Mouse (Mus musculus): ENCODE measurements around the gene Fbn1. TPM values are rescaled to one million over a fixed set of nuclear protein-coding genes. Genes with fewer than 3 reads are reported as not detected.

Gene Fbn1
- polyA plus RNA-seq, 1 experiment from 2014 or later = 12.3 TPM

DNA sequence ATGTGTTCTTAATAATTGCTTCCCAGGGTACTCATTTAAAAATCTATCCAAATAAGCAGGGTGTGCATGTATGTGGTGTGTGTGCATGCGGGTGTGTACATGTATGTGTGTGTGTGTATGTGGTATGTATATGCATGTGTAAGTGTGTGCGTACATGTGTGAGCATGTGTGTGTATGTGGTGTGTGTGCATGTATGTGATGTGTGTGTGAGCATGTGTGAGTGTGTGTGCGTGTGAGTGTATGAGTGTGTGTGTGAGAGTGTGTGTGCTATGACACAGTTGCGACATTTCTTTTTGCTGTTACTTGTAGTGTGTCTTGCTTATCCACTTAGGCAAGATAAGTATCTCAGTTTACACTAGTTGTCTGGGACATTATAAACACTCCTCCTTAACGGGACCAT, 151.7 kb downstream of the Fbn1 start:
- H3K4me1 ChIP-seq (replicated peaks; ENCODE audit: control insufficient read depth, insufficient read depth, low read length) = no peaks in the 10 kb centered on the region
- H3K36me3 ChIP-seq (ENCODE audit: control insufficient read depth, insufficient read depth, low read length) = no peaks in the 10 kb centered on the region
- H3K4me3 ChIP-seq (ENCODE audit: low read depth, low read length) = no peak overlapping the region
- no peak overlapping the region for H3K4me2 ChIP-seq (replicated peaks; ENCODE audit: low read depth, low read length)
- WGBS = 96% methylated on average over 5 of the region's 5 CpGs
- no peaks in the 10 kb centered on the region for H3K9me3 ChIP-seq (ENCODE audit: control insufficient read depth, low read length)
- no peak overlapping the region for H3K9ac ChIP-seq (ENCODE audit: low read depth, low read length)
- no peak for DNase-seq (ENCODE audit: low spot score)
- ATAC-seq (ENCODE audit: low FRiP score) = no peak
- H3K27me3 ChIP-seq (ENCODE audit: control insufficient read depth, insufficient read depth, low read length) = no peaks in the 10 kb centered on the region
- H3K27ac ChIP-seq (ENCODE audit: low read depth, low read length) = no peak overlapping the region

DNA sequence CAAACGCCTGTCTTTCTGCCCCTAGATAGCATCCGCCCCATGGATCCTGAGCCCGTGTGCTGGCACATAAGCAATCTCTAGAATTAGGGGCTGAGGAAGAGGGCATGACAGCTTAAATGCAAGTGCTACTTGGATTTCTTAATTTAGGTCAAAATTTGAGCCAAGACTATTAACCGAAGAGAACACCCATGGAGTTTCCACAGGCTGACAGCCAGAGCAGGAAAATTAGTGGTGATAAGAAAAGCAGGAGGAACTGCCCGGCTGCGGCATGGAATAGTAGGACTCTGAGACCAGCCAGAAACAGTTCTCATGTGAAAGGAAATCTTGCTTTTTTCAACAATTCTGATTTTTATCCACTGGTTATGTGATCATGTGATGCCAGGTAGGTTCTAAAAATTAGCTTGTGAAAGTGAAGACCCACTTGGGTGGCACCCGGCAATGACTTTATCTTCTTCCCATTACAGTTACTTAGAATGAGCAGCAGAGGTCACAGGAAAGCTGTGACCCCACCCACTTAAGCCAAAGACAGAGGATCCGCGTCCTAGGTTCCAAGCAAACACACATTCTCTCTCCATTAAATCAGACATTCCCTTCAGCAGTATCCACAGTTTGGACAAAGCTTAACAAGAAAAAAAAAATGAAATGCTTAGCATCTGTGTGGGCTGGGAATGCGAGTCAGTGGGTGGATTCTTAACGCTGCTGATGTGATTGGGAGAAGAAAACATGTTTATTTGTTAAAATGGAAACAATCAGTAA, 152.4 kb downstream of the Fbn1 start:
- no peaks in the 10 kb centered on the region for H3K4me1 ChIP-seq (replicated peaks; ENCODE audit: control insufficient read depth, insufficient read depth, low read length)
- H3K9me3 ChIP-seq (ENCODE audit: control insufficient read depth, low read length) = no peaks in the 10 kb centered on the region
- ATAC-seq (ENCODE audit: low FRiP score) (no peak), DNase-seq (ENCODE audit: low spot score) (no peak)
- 76% methylated on average over 11 of the region's 11 CpGs for WGBS
- no peaks in the 10 kb centered on the region for H3K36me3 ChIP-seq (ENCODE audit: control insufficient read depth, insufficient read depth, low read length)
- no peak overlapping the region for H3K27ac ChIP-seq (ENCODE audit: low read depth, low read length)
- no peak overlapping the region for H3K4me2 ChIP-seq (replicated peaks; ENCODE audit: low read depth, low read length)
- H3K4me3 ChIP-seq (ENCODE audit: low read depth, low read length) = no peak overlapping the region
- H3K9ac ChIP-seq (ENCODE audit: low read depth, low read length) = no peak overlapping the region
- no peaks in the 10 kb centered on the region for H3K27me3 ChIP-seq (ENCODE audit: control insufficient read depth, insufficient read depth, low read length)

DNA sequence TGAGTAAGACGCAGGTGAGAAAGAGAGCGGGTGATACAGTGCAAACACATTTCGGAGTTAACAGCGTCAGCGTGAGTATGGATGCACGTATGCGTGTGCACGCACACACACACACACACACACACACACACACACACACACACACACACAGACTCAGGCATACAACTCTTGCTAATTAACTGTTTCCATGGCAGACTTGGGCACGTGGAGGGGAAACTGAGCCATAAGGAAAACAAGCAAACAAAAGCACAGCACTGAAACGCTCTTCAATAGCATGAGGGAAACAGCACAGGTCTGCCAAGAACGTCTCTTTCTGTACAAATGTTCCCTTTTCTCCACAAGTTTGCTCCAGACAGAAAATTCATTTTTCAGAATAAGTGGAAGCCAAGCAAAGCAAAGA, 153.2 kb downstream of the Fbn1 start:
- no peak for DNase-seq (ENCODE audit: low spot score)
- ATAC-seq (ENCODE audit: low FRiP score) = no peak
- no peak overlapping the region for H3K4me3 ChIP-seq (ENCODE audit: low read depth, low read length)
- H3K9ac ChIP-seq (ENCODE audit: low read depth, low read length) = no peak overlapping the region
- no peaks in the 10 kb centered on the region for H3K36me3 ChIP-seq (ENCODE audit: control insufficient read depth, insufficient read depth, low read length)
- no peaks in the 10 kb centered on the region for H3K4me1 ChIP-seq (replicated peaks; ENCODE audit: control insufficient read depth, insufficient read depth, low read length)
- 86% methylated on average over 11 of the region's 11 CpGs for WGBS
- H3K4me2 ChIP-seq (replicated peaks; ENCODE audit: low read depth, low read length) = no peak overlapping the region
- no peak overlapping the region for H3K27ac ChIP-seq (ENCODE audit: low read depth, low read length)
- no peaks in the 10 kb centered on the region for H3K27me3 ChIP-seq (ENCODE audit: control insufficient read depth, insufficient read depth, low read length)
- H3K9me3 ChIP-seq (ENCODE audit: control insufficient read depth, low read length) = no peaks in the 10 kb centered on the region

DNA sequence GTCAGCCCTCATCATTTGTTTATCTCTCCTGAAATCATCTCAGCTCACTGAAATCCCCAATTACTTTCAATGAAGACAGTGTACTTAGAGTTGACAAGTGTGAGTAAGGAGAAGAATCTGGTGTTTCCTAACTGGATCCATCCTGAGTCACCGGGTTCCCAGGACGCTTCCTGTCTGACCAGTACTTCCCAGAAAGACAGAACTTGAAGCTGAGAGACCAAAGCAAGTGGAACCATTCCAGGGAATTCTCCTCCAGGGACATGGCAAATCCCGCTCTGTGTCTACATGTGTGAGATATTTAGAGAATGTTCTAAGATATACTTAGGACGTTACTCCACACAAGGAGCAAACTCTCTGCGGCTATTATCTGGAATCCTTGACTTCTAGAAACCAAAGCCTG, 158.6 kb downstream of the Fbn1 start:
- Histone ChIP-seq H3K4me2 (replicated peaks; ENCODE audit: low read depth, low read length) (no peak overlapping the region), H3K4me3 (ENCODE audit: low read depth, low read length) (no peak overlapping the region), H3K27ac (ENCODE audit: low read depth, low read length) (no peak overlapping the region), H3K36me3 (ENCODE audit: control insufficient read depth, insufficient read depth, low read length) (no peaks in the 10 kb centered on the region), H3K4me1 (replicated peaks; ENCODE audit: control insufficient read depth, insufficient read depth, low read length) (no peaks in the 10 kb centered on the region), H3K9ac (ENCODE audit: low read depth, low read length) (no peak overlapping the region), H3K9me3 (ENCODE audit: control insufficient read depth, low read length) (no peaks in the 10 kb centered on the region), H3K27me3 (ENCODE audit: control insufficient read depth, insufficient read depth, low read length) (no peaks in the 10 kb centered on the region)
- ATAC-seq (ENCODE audit: low FRiP score) = no peak
- no peak for DNase-seq (ENCODE audit: low spot score)
- WGBS = 93% methylated on average over 5 of the region's 5 CpGs

DNA sequence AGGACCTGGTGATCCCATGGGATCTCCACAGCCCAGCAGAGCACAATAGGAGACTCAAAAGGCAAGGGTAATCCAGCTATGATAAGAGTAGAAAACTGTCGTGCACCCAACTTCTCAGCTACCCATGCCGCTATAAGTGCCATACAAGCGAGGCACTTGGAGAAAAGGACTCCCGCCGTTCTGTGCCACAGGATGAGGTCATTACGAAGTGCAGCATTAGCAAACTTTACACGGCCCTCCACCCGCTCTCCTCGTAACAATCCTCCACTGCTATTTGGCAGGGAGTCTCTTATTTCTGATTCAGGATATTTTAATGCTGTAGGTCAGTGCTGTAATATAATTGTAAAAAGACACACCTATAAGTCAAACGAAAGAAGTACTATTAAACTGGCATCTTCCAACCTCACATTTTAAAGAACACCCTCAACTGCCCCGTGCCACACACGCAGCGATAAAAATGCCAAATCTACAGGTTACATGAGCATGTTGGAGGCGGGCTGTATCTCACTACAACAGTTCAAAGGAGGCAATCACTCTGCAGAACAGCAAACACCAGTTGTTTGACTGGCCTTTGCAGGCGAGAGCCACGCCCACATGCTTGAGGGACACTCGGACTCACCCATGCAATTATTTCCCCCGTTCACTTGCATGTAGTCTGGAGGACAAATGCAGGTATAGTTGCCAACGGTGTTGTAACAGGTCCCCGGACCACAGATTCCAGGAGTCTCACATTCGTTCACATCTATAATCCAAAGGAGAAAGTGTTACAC, 165.4 kb downstream of the Fbn1 start:
- Histone ChIP-seq H3K9me3 (ENCODE audit: control insufficient read depth, low read length) (no peaks in the 10 kb centered on the region), H3K4me3 (ENCODE audit: low read depth, low read length) (no peak overlapping the region), H3K9ac (ENCODE audit: low read depth, low read length) (no peak overlapping the region), H3K36me3 (ENCODE audit: control insufficient read depth, insufficient read depth, low read length) (no peaks in the 10 kb centered on the region), H3K4me1 (replicated peaks; ENCODE audit: control insufficient read depth, insufficient read depth, low read length) (no peaks in the 10 kb centered on the region), H3K27me3 (ENCODE audit: control insufficient read depth, insufficient read depth, low read length) (no peaks in the 10 kb centered on the region), H3K4me2 (replicated peaks; ENCODE audit: low read depth, low read length) (no peak overlapping the region), H3K27ac (ENCODE audit: low read depth, low read length) (no peak overlapping the region)
- DNase-seq (ENCODE audit: low spot score) = no peak
- ATAC-seq (ENCODE audit: low FRiP score) = no peak
- 93% methylated on average over 21 of the region's 21 CpGs for WGBS

DNA sequence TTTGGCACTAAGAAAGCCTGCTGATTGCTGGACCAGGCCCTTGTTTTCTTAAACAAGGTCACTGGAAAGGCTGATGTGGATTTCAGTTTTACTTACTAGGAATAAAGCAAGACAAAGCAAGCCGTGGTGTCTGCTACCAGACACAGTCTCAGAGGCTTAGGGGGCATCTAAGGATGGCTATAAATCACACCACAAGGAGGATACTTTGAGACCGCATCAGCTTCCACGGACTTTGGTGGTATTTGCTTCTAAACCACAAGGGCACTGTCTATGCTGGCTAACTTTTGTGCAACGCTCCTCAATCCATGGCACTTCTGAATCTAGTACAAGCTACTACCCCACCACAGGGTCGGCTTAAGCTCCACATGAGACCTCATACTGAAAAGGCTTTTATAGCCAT, 167.4 kb downstream of the Fbn1 start:
- WGBS = 84% methylated on average over 5 of the region's 5 CpGs
- Histone ChIP-seq H3K4me1 (replicated peaks; ENCODE audit: control insufficient read depth, insufficient read depth, low read length) (no peaks in the 10 kb centered on the region), H3K4me3 (ENCODE audit: low read depth, low read length) (no peak overlapping the region), H3K9ac (ENCODE audit: low read depth, low read length) (no peak overlapping the region), H3K36me3 (ENCODE audit: control insufficient read depth, insufficient read depth, low read length) (no peaks in the 10 kb centered on the region), H3K27me3 (ENCODE audit: control insufficient read depth, insufficient read depth, low read length) (no peaks in the 10 kb centered on the region), H3K4me2 (replicated peaks; ENCODE audit: low read depth, low read length) (no peak overlapping the region), H3K9me3 (ENCODE audit: control insufficient read depth, low read length) (no peaks in the 10 kb centered on the region), H3K27ac (ENCODE audit: low read depth, low read length) (no peak overlapping the region)
- no peak for DNase-seq (ENCODE audit: low spot score)
- no peak for ATAC-seq (ENCODE audit: low FRiP score)

DNA sequence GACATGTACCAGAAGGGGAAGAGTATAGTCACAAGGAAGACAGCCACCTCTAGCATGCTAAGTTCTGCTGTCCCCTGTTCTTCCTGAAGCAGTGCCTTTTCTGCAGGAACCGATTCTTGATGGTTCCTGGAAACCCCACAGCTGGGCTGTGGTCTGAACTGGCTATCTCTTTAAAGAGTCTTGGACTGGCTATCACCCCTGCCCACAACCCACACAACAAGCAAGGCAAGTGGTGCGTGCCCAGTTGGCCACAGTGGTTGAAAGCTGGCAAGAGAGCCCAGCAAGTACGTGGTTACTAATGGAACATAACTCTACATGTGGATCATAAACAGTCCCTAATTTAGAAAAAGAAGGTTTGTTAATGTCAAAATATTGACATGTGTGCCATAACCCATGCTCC, 170.6 kb downstream of the Fbn1 start:
- Histone ChIP-seq H3K9me3 (ENCODE audit: control insufficient read depth, low read length) (no peaks in the 10 kb centered on the region), H3K4me1 (replicated peaks; ENCODE audit: control insufficient read depth, insufficient read depth, low read length) (no peaks in the 10 kb centered on the region), H3K9ac (ENCODE audit: low read depth, low read length) (no peak overlapping the region), H3K36me3 (ENCODE audit: control insufficient read depth, insufficient read depth, low read length) (no peaks in the 10 kb centered on the region), H3K27ac (ENCODE audit: low read depth, low read length) (no peak overlapping the region), H3K27me3 (ENCODE audit: control insufficient read depth, insufficient read depth, low read length) (no peaks in the 10 kb centered on the region), H3K4me2 (replicated peaks; ENCODE audit: low read depth, low read length) (no peak overlapping the region), H3K4me3 (ENCODE audit: low read depth, low read length) (no peak overlapping the region)
- DNase-seq (ENCODE audit: low spot score) = no peak
- 96% methylated on average over 3 of the region's 3 CpGs for WGBS
- ATAC-seq (ENCODE audit: low FRiP score) = no peak

DNA sequence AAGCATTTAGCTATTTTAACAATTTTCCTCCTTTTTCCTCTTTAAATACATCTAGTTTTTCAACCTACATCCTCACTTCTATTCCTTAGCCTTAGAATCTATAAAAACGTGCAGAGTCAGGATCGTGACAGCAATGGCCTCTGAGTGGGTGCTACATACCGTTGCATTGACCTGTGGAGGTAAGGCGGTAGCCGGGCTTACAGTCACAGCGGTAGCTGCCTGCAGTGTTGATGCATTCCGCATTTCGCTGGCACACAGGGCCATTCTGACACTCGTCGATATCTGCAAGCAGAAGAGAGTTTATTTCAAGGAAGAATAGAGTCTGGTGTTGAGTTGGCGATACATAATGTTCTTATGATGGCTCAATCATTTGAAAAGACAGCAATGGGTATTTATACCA, 172.6 kb downstream of the Fbn1 start:
- H3K9me3 ChIP-seq (ENCODE audit: control insufficient read depth, low read length) = no peaks in the 10 kb centered on the region
- DNase-seq (ENCODE audit: low spot score) (no peak), ATAC-seq (ENCODE audit: low FRiP score) (no peak)
- 95% methylated on average over 11 of the region's 11 CpGs for WGBS
- no peak overlapping the region for H3K9ac ChIP-seq (ENCODE audit: low read depth, low read length)
- no peak overlapping the region for H3K4me2 ChIP-seq (replicated peaks; ENCODE audit: low read depth, low read length)
- no peaks in the 10 kb centered on the region for H3K36me3 ChIP-seq (ENCODE audit: control insufficient read depth, insufficient read depth, low read length)
- no peaks in the 10 kb centered on the region for H3K4me1 ChIP-seq (replicated peaks; ENCODE audit: control insufficient read depth, insufficient read depth, low read length)
- H3K27me3 ChIP-seq (ENCODE audit: control insufficient read depth, insufficient read depth, low read length) = no peaks in the 10 kb centered on the region
- H3K27ac ChIP-seq (ENCODE audit: low read depth, low read length) = no peak overlapping the region
- H3K4me3 ChIP-seq (ENCODE audit: low read depth, low read length) = no peak overlapping the region

DNA sequence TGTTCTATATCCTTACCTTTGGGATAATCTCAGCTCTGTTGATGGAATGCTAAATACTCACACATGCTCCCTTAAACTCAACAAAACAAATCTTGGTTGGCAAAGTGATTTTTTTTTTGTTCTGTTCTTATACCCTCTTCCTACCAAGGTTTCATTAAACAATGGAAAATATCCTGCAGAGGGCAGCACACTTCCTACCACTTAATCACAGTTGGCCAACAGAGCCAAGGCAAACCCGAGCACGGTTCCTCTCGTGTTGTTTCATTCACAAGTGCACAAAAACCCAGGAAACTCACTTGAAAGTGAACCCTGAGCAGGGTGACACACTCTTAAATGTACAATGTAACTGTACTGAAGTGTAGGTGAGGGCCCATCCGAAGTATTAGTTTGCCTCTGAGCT, 173.6 kb downstream of the Fbn1 start:
- no peaks in the 10 kb centered on the region for H3K9me3 ChIP-seq (ENCODE audit: control insufficient read depth, low read length)
- no peak overlapping the region for H3K4me3 ChIP-seq (ENCODE audit: low read depth, low read length)
- no peak overlapping the region for H3K4me2 ChIP-seq (replicated peaks; ENCODE audit: low read depth, low read length)
- H3K9ac ChIP-seq (ENCODE audit: low read depth, low read length) = no peak overlapping the region
- no peak overlapping the region for H3K27ac ChIP-seq (ENCODE audit: low read depth, low read length)
- H3K4me1 ChIP-seq (replicated peaks; ENCODE audit: control insufficient read depth, insufficient read depth, low read length) = no peaks in the 10 kb centered on the region
- WGBS = 87% methylated on average over 4 of the region's 4 CpGs
- ATAC-seq (ENCODE audit: low FRiP score) (no peak), DNase-seq (ENCODE audit: low spot score) (no peak)
- H3K27me3 ChIP-seq (ENCODE audit: control insufficient read depth, insufficient read depth, low read length) = no peaks in the 10 kb centered on the region
- H3K36me3 ChIP-seq (ENCODE audit: control insufficient read depth, insufficient read depth, low read length) = no peaks in the 10 kb centered on the region

Measured in hindbrain, embryonic 11.5 days (tissue).